Mouse (Mus musculus): ENCODE results near the gene Nhlrc4. TPM values are rescaled to one million over a fixed set of nuclear protein-coding genes. Genes with fewer than 3 reads are reported as not detected.

Nhlrc4 gene
- polyA plus RNA-seq, 1 experiment from 2014 or later: 0.46 TPM

DNA sequence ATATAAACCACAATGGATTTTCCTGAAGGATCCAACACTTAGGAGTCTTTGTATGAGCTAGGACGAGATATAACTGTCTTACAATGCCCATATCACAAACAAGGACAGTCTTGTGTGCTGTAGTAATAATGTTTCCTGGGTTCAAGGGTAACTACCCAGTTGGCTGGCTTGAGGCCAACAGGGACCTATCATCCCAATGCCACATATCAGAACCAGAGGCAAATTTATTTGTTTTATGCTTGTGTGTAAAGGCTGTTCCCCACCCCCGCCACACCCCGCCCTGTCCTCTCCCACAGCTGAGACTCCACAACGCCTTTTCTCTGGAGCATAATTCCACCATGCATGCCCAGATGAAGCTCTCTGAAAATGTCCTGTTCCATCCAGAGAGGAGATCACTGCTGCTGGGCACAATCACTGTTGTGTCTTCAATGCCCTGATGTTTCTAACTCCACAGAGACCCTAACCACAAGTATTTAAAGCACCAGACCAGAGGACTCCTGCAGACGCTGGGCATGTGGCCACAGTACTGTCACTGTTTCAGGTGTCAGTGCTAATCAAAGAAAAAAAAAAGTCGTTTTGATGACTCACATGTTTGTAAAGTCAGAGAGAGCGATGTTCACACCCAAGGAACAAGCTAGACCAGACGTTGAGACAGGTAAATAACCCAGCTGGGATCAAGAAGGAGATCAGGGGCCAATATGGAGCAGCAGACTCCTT is 27.7 kb downstream of the Nhlrc4 start:
- Histone ChIP-seq H3K9me3 (no peaks in the 10 kb centered on the region), H3K4me1 (replicated peaks) (peaks cover 33% of the 10 kb centered on the region), H3K9ac (no peak overlapping the region), H3K27ac (peak overlapping the region; percentile 33; the same call in 1 of the 2 replicates), H3K4me2 (replicated peaks) (0 out of 2 replicates have a peak overlapping the region, but pooled peaks have one; percentile 25), H3K4me3 (replicated peaks) (no peak overlapping the region), H3K36me3 (no peaks in the 10 kb centered on the region), H3K27me3 (replicated peaks) (no peaks in the 10 kb centered on the region)
- ATAC-seq: no peak
- WGBS: 62% methylated on average over 8 of the region's 8 CpGs

GRCm38 (mm10) chr17:25914295-25914694 is 30.5 kb downstream of the Nhlrc4 start:
- Histone ChIP-seq H3K4me3 (replicated peaks) (no peak overlapping the region), H3K27ac (no peak overlapping the region)
- WGBS: 74% methylated on average over 4 of the region's 4 CpGs

GRCm38 (mm10) chr17:25913877-25914275 is 30.9 kb downstream of the Nhlrc4 start:
- Histone ChIP-seq H3K36me3 (no peaks in the 10 kb centered on the region), H3K27me3 (replicated peaks) (no peaks in the 10 kb centered on the region), H3K9me3 (no peaks in the 10 kb centered on the region), H3K27ac (no peak overlapping the region), H3K4me2 (replicated peaks) (no peak overlapping the region), H3K4me3 (replicated peaks) (no peak overlapping the region), H3K9ac (peak overlapping the region; percentile 10; the same call in 1 of the 2 replicates), H3K4me1 (replicated peaks) (peaks cover 28% of the 10 kb centered on the region)
- WGBS: 64% methylated on average over 1 of the region's 1 CpGs
- ATAC-seq: no peak

More at GRCm38 (mm10) chr17:25914295-25914694, 30.5 kb downstream of the Nhlrc4 start:
- peaks cover 30% of the 10 kb centered on the region for H3K4me1 ChIP-seq (replicated peaks)
- no peak overlapping the region for H3K4me2 ChIP-seq (replicated peaks)
- no peaks in the 10 kb centered on the region for H3K27me3 ChIP-seq (replicated peaks)
- peak overlapping the region; percentile 10; the same call in 1 of the 2 replicates for H3K9ac ChIP-seq
- no peak for ATAC-seq
- H3K36me3 ChIP-seq: no peaks in the 10 kb centered on the region
- H3K9me3 ChIP-seq: no peaks in the 10 kb centered on the region

DNA sequence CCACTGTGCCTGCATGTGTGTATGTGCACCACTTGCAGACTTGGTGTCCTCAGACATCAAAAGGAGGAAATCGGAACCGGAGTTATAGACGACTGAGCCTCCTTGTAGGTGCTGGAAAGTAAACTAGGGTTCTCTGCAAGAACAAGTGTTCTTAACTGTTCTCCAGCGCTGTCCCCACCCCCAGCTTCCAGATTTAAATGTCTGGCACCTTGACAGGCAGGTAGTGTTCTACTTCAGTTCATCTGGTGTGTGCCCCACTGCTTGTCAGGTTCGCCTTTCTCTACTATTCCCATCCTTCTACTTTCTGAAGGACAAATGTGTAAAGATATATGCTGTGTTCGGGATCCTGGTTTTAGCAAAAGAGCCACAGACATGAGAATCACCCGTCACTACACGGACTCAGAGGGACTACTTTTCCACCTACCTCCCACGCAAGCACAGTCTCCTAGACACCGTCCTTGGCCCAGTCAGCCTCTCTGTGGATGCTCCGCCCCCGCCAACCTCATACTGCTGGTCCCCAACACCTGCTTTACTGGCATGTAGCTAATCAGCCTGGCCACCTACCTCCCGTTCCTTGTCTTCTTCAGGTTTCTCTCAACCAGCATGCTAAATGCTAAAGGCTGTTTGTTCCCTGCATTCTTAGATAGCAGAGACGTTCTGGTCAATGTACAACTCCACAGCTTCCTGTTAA is 31.4 kb downstream of the Nhlrc4 start:
- ATAC-seq: no peak
- WGBS: 78% methylated on average over 14 of the region's 14 CpGs
- Histone ChIP-seq H3K4me3 (replicated peaks) (no peak overlapping the region), H3K27ac (no peak overlapping the region), H3K4me1 (replicated peaks) (peaks cover 23% of the 10 kb centered on the region), H3K9ac (no peak overlapping the region), H3K9me3 (no peaks in the 10 kb centered on the region), H3K4me2 (replicated peaks) (no peak overlapping the region), H3K36me3 (no peaks in the 10 kb centered on the region), H3K27me3 (replicated peaks) (no peaks in the 10 kb centered on the region)

GRCm38 (mm10) chr17:25911816-25912215 is 32.9 kb downstream of the Nhlrc4 start:
- Histone ChIP-seq H3K9me3 (no peaks in the 10 kb centered on the region), H3K27me3 (replicated peaks) (no peaks in the 10 kb centered on the region), H3K27ac (no peak overlapping the region), H3K4me1 (replicated peaks) (peaks cover 8% of the 10 kb centered on the region; the same call in 1 of the 2 replicates), H3K4me3 (replicated peaks) (no peak overlapping the region), H3K9ac (no peak overlapping the region), H3K4me2 (replicated peaks) (no peak overlapping the region), H3K36me3 (no peaks in the 10 kb centered on the region)
- ATAC-seq: no peak
- 84% methylated on average over 4 of the region's 4 CpGs for WGBS

DNA sequence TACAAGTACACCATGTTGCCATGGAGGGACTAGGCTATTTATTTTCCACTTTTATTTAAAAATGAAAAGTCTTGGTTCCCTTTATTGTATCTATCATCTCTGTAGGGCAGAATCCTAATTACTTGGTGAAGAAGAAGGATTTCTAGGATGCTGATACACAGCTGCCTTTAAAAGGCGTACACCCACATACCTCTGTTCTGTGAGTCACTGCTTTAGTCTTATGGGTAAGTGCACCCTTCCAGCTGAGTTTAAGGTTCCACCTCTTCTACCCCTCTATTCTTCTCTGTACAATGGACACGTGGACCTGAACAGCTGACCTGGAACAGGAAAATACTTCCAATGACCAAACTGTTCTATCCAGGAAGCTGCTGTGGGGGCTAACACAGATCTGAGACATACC is 37.1 kb downstream of the Nhlrc4 start:
- Histone ChIP-seq H3K4me1 (replicated peaks) (no peaks in the 10 kb centered on the region), H3K4me2 (replicated peaks) (no peak overlapping the region), H3K9me3 (no peaks in the 10 kb centered on the region), H3K27ac (no peak overlapping the region), H3K4me3 (replicated peaks) (no peak overlapping the region), H3K9ac (no peak overlapping the region), H3K27me3 (replicated peaks) (no peaks in the 10 kb centered on the region), H3K36me3 (no peaks in the 10 kb centered on the region)
- no peak for ATAC-seq
- 81% methylated on average over 2 of the region's 2 CpGs for WGBS

- WGBS: 88% methylated on average over 3 of the region's 3 CpGs
- no peak overlapping the region for H3K27ac ChIP-seq
- peaks cover 5% of the 10 kb centered on the region for H3K36me3 ChIP-seq
- no peaks in the 10 kb centered on the region for H3K27me3 ChIP-seq (replicated peaks)
- no peaks in the 10 kb centered on the region for H3K9me3 ChIP-seq
- H3K4me2 ChIP-seq (replicated peaks): no peak overlapping the region
- H3K9ac ChIP-seq: no peak overlapping the region
- no peak overlapping the region for H3K4me3 ChIP-seq (replicated peaks)
- no peak for ATAC-seq
- no peaks in the 10 kb centered on the region for H3K4me1 ChIP-seq (replicated peaks)
Measured at GRCm38 (mm10) chr17:25903061-25903460, 41.7 kb downstream of the Nhlrc4 start.

DNA sequence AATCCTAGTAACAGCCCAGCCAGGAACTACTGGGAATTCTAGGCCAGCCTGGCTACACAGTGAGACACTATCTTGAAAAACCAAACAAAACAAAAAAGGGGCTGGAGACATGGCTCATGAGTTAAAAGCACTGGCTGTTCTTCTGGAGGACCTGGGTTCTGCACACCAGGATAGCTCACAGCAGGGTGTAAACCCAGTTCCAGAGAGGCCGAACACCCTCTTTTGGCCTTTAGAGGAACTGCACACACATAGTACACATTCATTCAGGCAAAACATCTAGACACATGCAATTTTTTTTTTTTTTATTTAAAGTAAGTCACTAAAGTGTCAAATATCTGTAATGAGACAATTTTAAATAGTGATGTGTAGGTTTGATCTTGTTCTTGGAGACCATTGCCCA is 44.6 kb downstream of the Nhlrc4 start:
- Histone ChIP-seq H3K27me3 (replicated peaks) (no peaks in the 10 kb centered on the region), H3K9ac (no peak overlapping the region), H3K4me2 (replicated peaks) (no peak overlapping the region), H3K9me3 (no peaks in the 10 kb centered on the region), H3K4me1 (replicated peaks) (no peaks in the 10 kb centered on the region), H3K4me3 (replicated peaks) (no peak overlapping the region), H3K27ac (no peak overlapping the region), H3K36me3 (peaks cover 5% of the 10 kb centered on the region)
- WGBS: 100% methylated on average over 1 of the region's 1 CpGs
- no peak for ATAC-seq

DNA sequence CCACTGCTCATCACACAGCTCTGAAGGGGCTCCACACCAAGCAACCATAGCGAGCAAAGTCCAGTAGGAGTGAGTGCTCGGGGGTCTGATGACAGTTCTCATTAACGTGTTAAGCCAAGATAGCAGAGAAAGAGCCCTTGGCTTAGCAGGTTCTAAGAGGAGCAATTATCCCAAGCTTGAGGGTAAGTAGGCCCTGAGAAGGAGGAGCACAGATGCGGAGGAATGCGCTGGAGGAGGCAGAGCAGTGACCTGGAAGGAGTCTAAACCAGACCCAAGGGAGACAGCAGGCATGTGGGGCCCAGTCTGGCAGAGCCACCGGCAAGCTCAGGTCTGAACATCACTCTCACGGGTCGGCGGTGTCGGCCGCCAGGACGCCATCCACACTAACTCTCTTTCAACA is 48.9 kb downstream of the Nhlrc4 start:
- H3K27me3 ChIP-seq (replicated peaks): no peaks in the 10 kb centered on the region
- no peak overlapping the region for H3K4me2 ChIP-seq (replicated peaks)
- H3K4me1 ChIP-seq (replicated peaks): no peaks in the 10 kb centered on the region
- H3K4me3 ChIP-seq (replicated peaks): no peak overlapping the region
- ATAC-seq: no peak
- peaks cover 5% of the 10 kb centered on the region for H3K36me3 ChIP-seq
- H3K27ac ChIP-seq: no peak overlapping the region
- WGBS: 72% methylated on average over 12 of the region's 12 CpGs
- no peaks in the 10 kb centered on the region for H3K9me3 ChIP-seq
- H3K9ac ChIP-seq: no peak overlapping the region

DNA sequence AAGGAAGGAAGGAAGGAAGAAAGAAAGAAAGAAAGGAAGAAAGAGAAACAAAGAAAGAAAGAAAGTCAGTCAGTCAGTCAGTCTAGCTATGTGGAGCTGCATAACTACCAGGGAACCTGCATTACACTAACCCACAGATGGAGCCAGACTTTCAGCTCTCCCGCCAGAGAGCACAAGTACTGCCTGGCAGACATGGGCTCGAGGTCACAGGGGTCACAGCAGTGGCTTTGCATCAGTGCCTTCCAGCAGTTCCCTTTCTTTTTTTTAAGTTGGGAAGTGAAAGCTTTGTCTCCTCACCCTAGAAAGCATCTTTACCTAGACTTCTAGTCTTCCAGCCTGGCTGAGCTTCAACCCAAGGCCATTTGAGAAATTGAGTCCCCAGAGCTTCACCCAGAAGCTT is 49.3 kb downstream of the Nhlrc4 start:
- H3K4me1 ChIP-seq (replicated peaks): no peaks in the 10 kb centered on the region
- no peak overlapping the region for H3K4me2 ChIP-seq (replicated peaks)
- ATAC-seq: no peak
- no peak overlapping the region for H3K9ac ChIP-seq
- H3K9me3 ChIP-seq: no peaks in the 10 kb centered on the region
- H3K36me3 ChIP-seq: no peaks in the 10 kb centered on the region; the same call in 1 of the 2 replicates
- H3K27ac ChIP-seq: no peak overlapping the region
- WGBS: 54% methylated on average over 2 of the region's 2 CpGs
- H3K27me3 ChIP-seq (replicated peaks): no peaks in the 10 kb centered on the region
- no peak overlapping the region for H3K4me3 ChIP-seq (replicated peaks)

DNA sequence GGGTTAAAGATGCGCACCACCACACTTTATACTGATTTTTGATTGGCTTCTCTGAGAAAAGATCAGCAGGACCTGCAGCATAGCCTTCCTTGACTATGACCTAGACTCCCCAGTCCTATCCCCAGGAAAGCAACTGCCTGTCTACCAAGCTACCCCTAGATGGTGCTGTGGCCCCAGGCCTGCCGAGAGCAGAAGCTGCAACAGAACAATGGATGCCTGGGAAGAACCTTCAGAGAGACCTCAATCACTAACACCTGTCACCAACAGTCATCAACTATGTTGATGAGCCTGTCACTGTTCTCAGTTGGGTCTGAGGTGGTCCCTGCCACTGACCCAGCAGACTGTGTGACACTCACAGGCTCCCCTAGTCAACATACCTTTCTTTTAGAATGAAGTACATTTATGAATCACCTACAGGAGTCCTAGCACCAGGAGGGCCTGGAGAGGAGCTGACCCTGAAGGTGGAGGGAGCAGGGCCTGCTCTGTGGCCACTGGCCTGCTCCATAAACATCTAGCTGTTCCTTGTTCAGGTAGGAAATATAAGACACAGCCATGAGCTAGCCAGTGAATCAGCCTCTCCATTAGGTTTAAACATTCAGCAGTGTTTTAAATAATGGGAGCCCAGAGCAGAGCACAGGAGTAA is 50.7 kb downstream of the Nhlrc4 start:
- ATAC-seq: peak; percentile 78
- WGBS: 37% methylated on average over 2 of the region's 2 CpGs
- H3K4me3 ChIP-seq (replicated peaks): no peak overlapping the region
- H3K4me2 ChIP-seq (replicated peaks): no peak overlapping the region
- no peaks in the 10 kb centered on the region for H3K27me3 ChIP-seq (replicated peaks)
- no peaks in the 10 kb centered on the region for H3K9me3 ChIP-seq
- H3K4me1 ChIP-seq (replicated peaks): no peaks in the 10 kb centered on the region
- peaks cover 6% of the 10 kb centered on the region; the same call in 1 of the 2 replicates for H3K36me3 ChIP-seq
- no peak overlapping the region for H3K9ac ChIP-seq
- no peak overlapping the region for H3K27ac ChIP-seq

Data from intestine, embryonic 15.5 days (tissue).